Mouse (Mus musculus) stomach, postnatal 0 days (tissue): Measurements from ENCODE around the gene Aipl1. TPM values are rescaled to one million over a fixed set of nuclear protein-coding genes. Genes with fewer than 3 reads are reported as not detected.

Source experiments
- ATAC-seq: fragments of 200-750 bp; cut with Nextera tagmentation; 2 replicates; pipeline ENCODE4 v1.8.0; 2017; ENCODE audit not compliant: low FRiP score, low TSS enrichment
- DNase-seq: peaks from one replicate; pipeline ENCODE4 v3.0.0-alpha.2; 2016; ENCODE audit warnings: low spot score
- H3K27ac ChIP-seq: fragments of 300-500 bp; sonication (generic); replicated peaks from 2 replicates; pipeline ENCODE4 v1.5.1; 2014; ENCODE audit warnings: mild to moderate bottlenecking, control low read depth
- H3K27me3 ChIP-seq: fragments of 300-500 bp; sonication (generic); 2 replicates; pipeline ENCODE4 v1.6.1; 2014; ENCODE audit warnings: low read length; ENCODE audit not compliant: control insufficient read depth, insufficient read depth
- H3K36me3 ChIP-seq: fragments of 300-500 bp; sonication (generic); 2 replicates; pipeline ENCODE4 v1.6.1; 2014; ENCODE audit warnings: low read length, mixed read lengths; ENCODE audit not compliant: control insufficient read depth, insufficient read depth
- H3K4me1 ChIP-seq: fragments of 300-500 bp; sonication (generic); replicated peaks from 2 replicates; pipeline ENCODE4 v1.6.1; 2014; ENCODE audit warnings: antibody characterized with exemption; ENCODE audit not compliant: control insufficient read depth, insufficient read depth
- H3K4me2 ChIP-seq: fragments of 300-500 bp; sonication (generic); replicated peaks from 2 replicates; pipeline ENCODE4 v1.6.1; 2014; ENCODE audit warnings: low read depth, mild to moderate bottlenecking, control low read depth, moderate library complexity
- H3K4me3 ChIP-seq: fragments of 300-500 bp; sonication (generic); 2 replicates; pipeline ENCODE4 v1.5.1; 2014; ENCODE audit warnings: low read depth, low read length, control low read depth
- H3K9ac ChIP-seq: fragments of 300-500 bp; sonication (generic); 2 replicates; pipeline ENCODE4 v1.6.1; 2014; ENCODE audit warnings: mild to moderate bottlenecking, low read length, control low read depth, mixed read lengths
- H3K9me3 ChIP-seq: fragments of 300-500 bp; sonication (generic); 2 replicates; pipeline ENCODE4 v1.6.1; 2016; ENCODE audit warnings: low read length; ENCODE audit not compliant: control insufficient read depth
- CTCF ChIP-seq: IDR thresholded peaks from 2 replicates; pipeline ENCODE4 v1.5.1; 2016; ENCODE audit warnings: antibody characterized with exemption, low read depth, mild to moderate bottlenecking, moderate library complexity
- EP300 ChIP-seq: optimal IDR thresholded peaks from 2 replicates; pipeline ENCODE3; 2016; ENCODE audit warnings: antibody characterized with exemption
- WGBS: fragments of 180-500 bp; shearing (Covaris S2); extraction: QIAGEN DNeasy Blood & Tissue Kit; methylation state at CpG from one replicate; pipeline ENCODE4 v1.1.7; 2014; 5-methylcytosine and 5-hydroxymethylcytosine counted together
- polyA plus RNA-seq: library from polyadenylated mRNA; unstranded; fragments of >200 nt; fragmentation: Nextera tagmentation; extraction: Ambion mirVana; gene quantifications from 2 replicates; pipeline ENCODE4 v1.2.1, GENCODE M21; 2015

Aipl1 gene
- polyA plus RNA-seq, 1 experiment from 2014 or later = 0.16 TPM

- peaks cover 8% of the 10 kb centered on the region; the same call in 1 of the 2 replicates for H3K36me3 ChIP-seq
- H3K9ac ChIP-seq = no peak overlapping the region
- H3K27ac ChIP-seq = no peak overlapping the region
- 78% methylated on average over 6 of the region's 6 CpGs for WGBS
- H3K27me3 ChIP-seq = no peaks in the 10 kb centered on the region
- TF ChIP-seq EP300 (no peak), CTCF (no peak)
- ATAC-seq = no peak
- H3K4me2 ChIP-seq = no peak overlapping the region
- peaks cover 5% of the 10 kb centered on the region; the same call in 1 of the 2 replicates for H3K4me1 ChIP-seq
- H3K4me3 ChIP-seq = no peak overlapping the region
- no peak for DNase-seq
- no peaks in the 10 kb centered on the region for H3K9me3 ChIP-seq
These were observed 11.4 kb upstream of the Aipl1 start for GRCm38 (mm10) chr11:72048730-72049129.

- Histone ChIP-seq H3K4me2 (no peak overlapping the region), H3K9me3 (no peaks in the 10 kb centered on the region), H3K36me3 (peaks cover 8% of the 10 kb centered on the region; the same call in 1 of the 2 replicates), H3K27me3 (no peaks in the 10 kb centered on the region), H3K9ac (no peak overlapping the region), H3K27ac (no peak overlapping the region), H3K4me3 (no peak overlapping the region), H3K4me1 (peaks cover 11% of the 10 kb centered on the region)
- 66% methylated on average over 3 of the region's 3 CpGs for WGBS
- TF ChIP-seq CTCF (no peak), EP300 (no peak)
- ATAC-seq (no peak), DNase-seq (no peak)
These were observed 6.9 kb upstream of the Aipl1 start for GRCm38 (mm10) chr11:72044231-72044630.

- ATAC-seq (no peak), DNase-seq (no peak)
- Histone ChIP-seq H3K9ac (peak overlapping the region; percentile 59; the same call in 1 of the 2 replicates), H3K4me2 (peak overlapping the region; percentile 90), H3K4me1 (peaks cover 11% of the 10 kb centered on the region), H3K27me3 (no peaks in the 10 kb centered on the region), H3K4me3 (peak overlapping the region; percentile 61), H3K9me3 (no peaks in the 10 kb centered on the region), H3K36me3 (peaks cover 8% of the 10 kb centered on the region; the same call in 1 of the 2 replicates), H3K27ac (no peak overlapping the region)
- WGBS = under 1% methylated on average over 14 of the region's 14 CpGs
- TF ChIP-seq EP300 (no peak), CTCF (no peak)
These were observed 5.3 kb upstream of the Aipl1 start for GRCm38 (mm10) chr11:72042631-72043030.

GRCm38 (mm10) chr11:72041768-72042607 is 4.7 kb upstream of the Aipl1 start, which contains the start of gene Pimreg:
TSS of gene Pimreg (plus strand) at chr11:72042032.
- peaks cover 8% of the 10 kb centered on the region; the same call in 1 of the 2 replicates for H3K36me3 ChIP-seq
- H3K9ac ChIP-seq = peak within 1 kb of the TSS; percentile 59
- H3K4me2 ChIP-seq = peak within 1 kb of the TSS; percentile 90
- no peaks in the 10 kb centered on the region for H3K9me3 ChIP-seq
- under 1% methylated on average over 51 of the region's 52 CpGs for WGBS
- peaks cover 11% of the 10 kb centered on the region for H3K4me1 ChIP-seq
- ATAC-seq (peak; percentile 80), DNase-seq (peak; percentile 82)
- peak within 1 kb of the TSS; percentile 61 for H3K4me3 ChIP-seq
- no peaks in the 10 kb centered on the region for H3K27me3 ChIP-seq
- TF ChIP-seq EP300 = peak; percentile 24
- TF ChIP-seq CTCF = peak; percentile 54
- no peak within 1 kb of the TSS for H3K27ac ChIP-seq

- H3K4me3 ChIP-seq = peak overlapping the region; percentile 61
- no peak overlapping the region for H3K27ac ChIP-seq
- H3K4me1 ChIP-seq = peaks cover 11% of the 10 kb centered on the region
- TF ChIP-seq CTCF (no peak), EP300 (no peak)
- WGBS = 17% methylated on average over 6 of the region's 6 CpGs
- no peaks in the 10 kb centered on the region for H3K9me3 ChIP-seq
- H3K4me2 ChIP-seq = peak overlapping the region; percentile 90
- no peak for DNase-seq
- H3K27me3 ChIP-seq = no peaks in the 10 kb centered on the region
- peaks cover 4% of the 10 kb centered on the region; the same call in 1 of the 2 replicates for H3K36me3 ChIP-seq
- H3K9ac ChIP-seq = peak overlapping the region; percentile 48; the same call in 1 of the 2 replicates
- no peak for ATAC-seq
These were observed 4.0 kb upstream of the Aipl1 start for GRCm38 (mm10) chr11:72041290-72041767.
